Mouse (Mus musculus) forebrain, embryonic 15.5 days (tissue): Measurements from ENCODE around the gene Vps37c. TPM values are rescaled to one million over a fixed set of nuclear protein-coding genes. Genes with fewer than 3 reads are reported as not detected.

ENCODE experiments used
- ATAC-seq: fragments of 200-750 bp; cut with Nextera tagmentation; replicated peaks from 2 replicates; pipeline ENCODE4 v1.8.0; 2017; ENCODE audit warnings: mild to moderate bottlenecking, moderate TSS enrichment, moderate library complexity
- H3K27ac ChIP-seq: fragments of 300-500 bp; sonication (generic); replicated peaks from 2 replicates; pipeline ENCODE4 v1.5.1; 2015; ENCODE audit warnings: mild to moderate bottlenecking, inconsistent platforms
- H3K27me3 ChIP-seq: fragments of 300-500 bp; sonication (generic); 2 replicates; pipeline ENCODE4 v1.6.1; 2015; ENCODE audit warnings: inconsistent platforms
- H3K36me3 ChIP-seq: fragments of 300-500 bp; sonication (generic); 2 replicates; pipeline ENCODE4 v1.6.1; 2015; ENCODE audit warnings: mild to moderate bottlenecking, inconsistent platforms
- H3K4me1 ChIP-seq: fragments of 300-500 bp; sonication (generic); 2 replicates; pipeline ENCODE4 v1.6.1; 2015; ENCODE audit warnings: inconsistent platforms
- H3K4me2 ChIP-seq: fragments of 300-500 bp; sonication (generic); replicated peaks from 2 replicates; pipeline ENCODE4 v1.6.1; 2015; ENCODE audit warnings: mild to moderate bottlenecking, inconsistent platforms
- H3K4me3 ChIP-seq: fragments of 300-500 bp; sonication (generic); 2 replicates; pipeline ENCODE4 v1.5.1; 2015; ENCODE audit warnings: mild to moderate bottlenecking, inconsistent platforms
- H3K9ac ChIP-seq: fragments of 300-500 bp; sonication (generic); replicated peaks from 2 replicates; pipeline ENCODE4 v1.6.1; 2015; ENCODE audit warnings: mild to moderate bottlenecking, inconsistent platforms
- H3K9me3 ChIP-seq: fragments of 300-500 bp; sonication (generic); 2 replicates; pipeline ENCODE4 v1.6.1; 2016; ENCODE audit warnings: inconsistent platforms
- WGBS: fragments of 180-500 bp; shearing (Covaris S2); methylation state at CpG from one replicate; pipeline ENCODE4 v1.1.7; 2015; ENCODE audit warnings: mixed read lengths; 5-methylcytosine and 5-hydroxymethylcytosine counted together
- polyA plus RNA-seq: library from polyadenylated mRNA; unstranded; fragments of >200 nt; fragmentation: Nextera tagmentation; extraction: Ambion mirVana; gene quantifications from 2 replicates; pipeline ENCODE4 v1.2.1, GENCODE M21; 2015

Gene Vps37c
- polyA plus RNA-seq, 1 experiment from 2014 or later: 39.3 TPM

DNA sequence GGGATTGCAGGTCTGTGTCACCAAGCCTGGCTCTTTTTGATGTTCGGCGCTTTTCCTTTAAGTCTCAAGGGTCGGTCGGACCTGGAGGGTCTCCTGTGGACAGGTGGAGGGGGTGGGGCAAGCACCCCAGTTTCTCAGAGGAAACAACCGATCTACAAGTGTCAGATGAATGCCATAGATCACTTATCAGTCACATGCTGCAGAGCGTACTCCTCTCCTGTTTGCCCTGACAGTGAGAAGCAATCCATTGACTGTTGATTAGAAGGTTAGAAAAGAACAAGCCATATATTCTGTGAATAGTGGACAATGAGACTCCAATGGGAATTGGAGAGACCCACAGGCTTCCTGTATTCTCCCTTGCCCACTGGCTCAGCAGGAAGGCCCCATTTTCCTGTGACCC lies 61.6 kb downstream of the Vps37c start:
- no peak overlapping the region for H3K4me3 ChIP-seq
- no peak overlapping the region for H3K27ac ChIP-seq
- no peaks in the 10 kb centered on the region for H3K36me3 ChIP-seq
- H3K4me1 ChIP-seq: no peaks in the 10 kb centered on the region
- no peaks in the 10 kb centered on the region for H3K27me3 ChIP-seq
- 92% methylated on average over 6 of the region's 6 CpGs for WGBS
- no peak for ATAC-seq
- no peak overlapping the region for H3K9ac ChIP-seq
- H3K9me3 ChIP-seq: no peaks in the 10 kb centered on the region
- no peak overlapping the region for H3K4me2 ChIP-seq

DNA sequence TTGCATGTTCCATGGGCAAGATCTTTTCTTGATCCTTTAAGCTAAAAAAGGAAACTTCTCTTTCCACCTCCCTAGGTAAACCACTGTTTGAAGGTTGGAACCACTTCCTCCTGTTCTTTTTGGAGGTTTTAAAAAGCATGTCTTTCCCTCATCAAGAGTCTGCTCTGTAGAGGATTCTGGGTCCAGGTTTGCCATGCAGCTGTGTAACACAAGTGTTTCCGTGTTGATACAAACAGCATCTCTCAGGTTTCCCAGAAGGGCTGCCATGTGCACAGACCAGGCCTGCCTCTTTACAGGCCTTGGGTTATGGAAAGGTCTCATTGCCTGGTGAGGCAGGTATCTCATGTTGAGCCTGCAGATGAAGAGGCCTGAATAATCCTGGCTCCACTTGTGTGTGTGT lies 63.1 kb downstream of the Vps37c start:
- no peak for ATAC-seq
- Histone ChIP-seq H3K4me3 (no peak overlapping the region), H3K4me2 (no peak overlapping the region), H3K9me3 (no peaks in the 10 kb centered on the region), H3K4me1 (no peaks in the 10 kb centered on the region), H3K9ac (no peak overlapping the region), H3K36me3 (no peaks in the 10 kb centered on the region), H3K27ac (no peak overlapping the region), H3K27me3 (no peaks in the 10 kb centered on the region)
- 88% methylated on average over 1 of the region's 1 CpGs for WGBS

DNA sequence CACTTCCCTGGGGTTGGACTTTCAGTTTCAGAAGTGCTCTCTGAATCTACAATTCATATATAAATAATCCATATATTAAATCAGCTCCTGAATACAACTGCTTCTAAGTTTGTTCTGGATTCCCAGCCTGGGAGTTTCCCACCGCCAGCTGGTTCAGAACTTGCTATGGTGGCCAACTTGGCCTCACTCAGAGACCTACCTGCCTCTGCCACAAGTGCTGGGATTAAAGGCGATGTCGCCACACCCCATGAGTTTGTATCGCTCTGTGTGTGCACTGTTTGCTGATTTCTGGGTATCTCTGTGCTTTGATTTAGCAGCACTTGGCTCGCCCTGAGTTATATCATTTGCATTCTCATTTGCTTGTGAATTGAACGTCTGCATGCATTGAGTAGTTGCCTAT lies 63.6 kb downstream of the Vps37c start:
- Histone ChIP-seq H3K36me3 (no peaks in the 10 kb centered on the region), H3K9me3 (no peaks in the 10 kb centered on the region), H3K4me2 (no peak overlapping the region), H3K27ac (no peak overlapping the region), H3K27me3 (no peaks in the 10 kb centered on the region), H3K4me1 (no peaks in the 10 kb centered on the region), H3K4me3 (no peak overlapping the region), H3K9ac (no peak overlapping the region)
- no peak for ATAC-seq
- 80% methylated on average over 6 of the region's 6 CpGs for WGBS

DNA sequence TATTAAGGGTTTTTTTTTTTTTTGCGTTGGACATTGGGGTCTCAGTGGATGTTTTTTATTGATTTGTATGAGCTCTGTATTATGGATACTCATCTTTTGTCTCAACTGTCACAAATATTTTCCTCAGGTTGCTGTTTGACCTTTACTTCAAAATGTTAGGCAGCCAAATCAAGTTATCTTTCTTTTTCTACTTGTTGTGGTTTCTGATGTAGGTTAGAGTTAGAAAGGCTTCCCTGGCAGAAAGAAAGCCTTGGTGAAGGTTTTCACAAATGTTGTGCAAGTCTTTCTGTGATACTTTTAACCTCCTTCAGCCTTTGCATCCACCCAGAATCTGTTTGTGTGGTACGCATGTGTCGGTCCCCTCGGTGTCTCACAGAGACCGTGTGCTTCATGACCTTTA lies 64.1 kb downstream of the Vps37c start:
- Histone ChIP-seq H3K4me3 (no peak overlapping the region), H3K36me3 (no peaks in the 10 kb centered on the region), H3K9ac (no peak overlapping the region), H3K27me3 (no peaks in the 10 kb centered on the region), H3K27ac (no peak overlapping the region), H3K4me1 (no peaks in the 10 kb centered on the region), H3K4me2 (no peak overlapping the region), H3K9me3 (no peaks in the 10 kb centered on the region)
- WGBS: 94% methylated on average over 5 of the region's 5 CpGs
- ATAC-seq: no peak

DNA sequence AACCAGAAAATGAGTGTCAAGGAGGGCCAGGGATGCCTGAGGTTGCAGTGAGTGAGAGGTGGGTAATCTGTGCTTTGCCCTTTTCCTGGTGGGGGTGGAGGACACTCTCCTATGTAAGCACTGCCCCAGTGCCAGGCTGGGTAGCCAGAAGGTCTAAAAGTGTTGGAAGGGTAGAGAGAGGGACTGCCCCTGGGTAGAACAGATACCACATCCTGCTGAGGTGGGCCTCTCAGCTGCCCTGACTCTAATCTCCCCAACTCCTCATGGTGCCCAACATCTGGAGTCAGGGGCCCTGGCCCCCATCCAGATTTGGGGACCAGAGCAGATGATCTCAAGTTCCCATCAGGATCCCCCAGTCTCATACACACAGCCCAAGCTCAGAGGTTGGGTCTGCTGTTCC lies 68.6 kb downstream of the Vps37c start:
- Histone ChIP-seq H3K9ac (no peak overlapping the region), H3K4me3 (no peak overlapping the region), H3K27me3 (no peaks in the 10 kb centered on the region), H3K27ac (no peak overlapping the region), H3K9me3 (no peaks in the 10 kb centered on the region), H3K4me1 (no peaks in the 10 kb centered on the region), H3K4me2 (no peak overlapping the region), H3K36me3 (no peaks in the 10 kb centered on the region)
- ATAC-seq: no peak

DNA sequence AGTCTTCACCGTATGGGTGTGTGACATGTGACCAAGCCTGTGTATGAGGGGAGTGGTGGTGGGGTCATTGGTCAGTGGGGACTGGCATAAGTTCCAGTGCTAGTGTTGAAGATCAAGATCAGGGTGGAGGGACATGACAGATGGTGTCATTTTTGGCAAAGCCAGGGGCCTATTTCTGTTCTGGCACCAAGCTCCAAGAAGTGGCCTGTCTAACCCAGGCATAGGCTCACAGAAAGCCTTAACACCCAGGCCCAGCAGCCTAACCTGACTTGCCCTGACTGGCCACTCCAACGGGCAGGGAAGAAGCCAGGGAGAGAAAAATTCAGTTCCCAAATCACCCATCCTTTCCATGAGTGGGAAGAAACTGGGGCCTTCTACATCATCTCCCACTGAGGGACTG lies 69.0 kb downstream of the Vps37c start:
- WGBS: 79% methylated on average over 2 of the region's 2 CpGs
- Histone ChIP-seq H3K27me3 (no peaks in the 10 kb centered on the region), H3K9me3 (no peaks in the 10 kb centered on the region), H3K36me3 (no peaks in the 10 kb centered on the region), H3K27ac (no peak overlapping the region), H3K9ac (no peak overlapping the region), H3K4me2 (no peak overlapping the region), H3K4me1 (no peaks in the 10 kb centered on the region), H3K4me3 (no peak overlapping the region)
- ATAC-seq: no peak

DNA sequence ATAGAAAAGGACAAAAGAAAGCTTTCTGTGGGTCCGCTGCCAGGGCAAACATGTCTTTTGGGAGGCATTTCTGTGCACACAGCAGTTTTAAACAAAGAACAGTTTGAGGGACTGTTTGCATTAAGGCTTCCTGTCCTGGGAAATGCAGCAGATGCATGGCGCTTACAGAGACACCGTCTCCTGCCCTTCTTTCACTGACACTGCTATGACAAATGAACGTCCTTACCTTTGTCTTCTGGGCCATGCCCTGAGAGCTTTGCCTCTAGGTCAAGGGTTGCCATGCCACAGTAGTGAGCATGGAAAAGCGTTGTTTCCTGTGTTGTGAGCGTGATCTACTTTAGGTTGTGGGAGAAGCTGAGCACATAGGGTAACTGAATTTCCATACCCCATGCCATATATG lies 70.2 kb downstream of the Vps37c start:
- Histone ChIP-seq H3K27ac (no peak overlapping the region), H3K4me1 (no peaks in the 10 kb centered on the region)
- 71% methylated on average over 6 of the region's 6 CpGs for WGBS

DNA sequence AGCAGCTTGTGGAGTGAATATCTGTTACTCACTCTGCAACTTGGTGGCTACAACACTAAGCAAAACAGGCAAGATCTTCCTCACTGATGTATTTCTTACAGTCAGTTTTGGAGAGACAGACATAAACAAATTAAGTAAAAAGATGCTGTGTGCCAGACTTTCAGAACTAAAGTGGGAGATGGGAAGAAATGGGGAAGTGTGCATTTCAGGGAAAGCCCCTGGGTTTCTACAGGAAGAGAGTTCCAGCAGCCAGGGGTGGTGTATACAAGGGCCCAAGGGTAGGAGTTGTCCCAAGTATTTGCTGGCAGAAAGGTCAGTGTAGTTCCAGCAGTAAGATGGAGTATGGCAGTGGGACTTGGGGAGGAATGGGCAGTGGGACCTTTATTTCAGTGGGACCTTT lies 71.0 kb downstream of the Vps37c start:
- no peak overlapping the region for H3K4me3 ChIP-seq
- H3K9ac ChIP-seq: no peak overlapping the region
- H3K27ac ChIP-seq: no peak overlapping the region
- H3K36me3 ChIP-seq: no peaks in the 10 kb centered on the region
- no peaks in the 10 kb centered on the region for H3K9me3 ChIP-seq
- no peak overlapping the region for H3K4me2 ChIP-seq
- H3K4me1 ChIP-seq: no peaks in the 10 kb centered on the region
- ATAC-seq: no peak
- H3K27me3 ChIP-seq: no peaks in the 10 kb centered on the region

More for the DNA sequence above, 70.2 kb downstream of the Vps37c start:
- H3K36me3 ChIP-seq: no peaks in the 10 kb centered on the region
- no peak overlapping the region for H3K4me2 ChIP-seq
- ATAC-seq: no peak
- no peak overlapping the region for H3K4me3 ChIP-seq
- no peak overlapping the region for H3K9ac ChIP-seq
- H3K9me3 ChIP-seq: no peaks in the 10 kb centered on the region
- H3K27me3 ChIP-seq: no peaks in the 10 kb centered on the region

DNA sequence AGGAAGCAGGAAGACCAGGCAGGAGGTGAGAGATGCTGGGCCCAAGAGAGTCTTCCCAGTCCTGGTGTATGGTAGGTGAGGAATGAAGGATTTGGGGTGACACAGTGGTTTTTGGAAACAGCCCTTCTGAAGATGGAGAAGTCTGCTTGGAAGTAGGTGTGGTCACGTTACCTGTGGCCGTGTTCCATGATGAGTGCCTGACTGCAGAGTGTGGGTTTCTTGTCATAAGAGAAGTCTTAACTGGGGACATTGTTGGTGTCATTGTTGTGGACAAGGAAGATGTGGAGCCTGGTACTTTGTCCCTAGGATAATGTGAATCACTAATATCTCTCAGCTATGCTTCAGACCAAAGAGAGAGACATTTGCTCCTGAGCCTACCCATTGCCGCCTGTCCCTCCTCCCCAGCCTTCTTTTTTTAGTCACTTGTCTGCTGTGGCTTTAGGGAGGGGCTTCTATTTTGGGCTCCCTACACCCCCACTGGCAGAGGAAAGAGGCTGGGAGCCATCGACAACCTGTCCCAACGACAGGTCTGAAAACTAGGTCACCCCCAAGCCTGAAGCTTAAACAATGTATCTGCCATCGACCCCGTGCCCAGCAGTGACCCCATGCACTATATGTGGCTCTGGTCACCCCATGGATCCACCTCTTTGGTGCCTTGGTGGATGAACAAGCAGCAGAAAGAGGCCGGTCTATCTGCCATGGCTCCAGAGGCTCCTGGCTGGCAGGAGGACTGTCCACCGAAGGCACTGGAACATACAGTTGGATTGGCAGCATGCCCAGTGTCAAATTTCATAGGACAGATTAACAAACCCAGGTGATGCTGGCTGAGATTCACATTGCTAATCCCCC lies 71.7 kb downstream of the Vps37c start:
- no peak overlapping the region for H3K9ac ChIP-seq
- no peaks in the 10 kb centered on the region for H3K9me3 ChIP-seq
- no peak overlapping the region for H3K4me3 ChIP-seq
- 89% methylated on average over 9 of the region's 9 CpGs for WGBS
- H3K27ac ChIP-seq: no peak overlapping the region
- no peak for ATAC-seq
- no peaks in the 10 kb centered on the region for H3K36me3 ChIP-seq
- H3K4me1 ChIP-seq: no peaks in the 10 kb centered on the region
- H3K27me3 ChIP-seq: no peaks in the 10 kb centered on the region
- H3K4me2 ChIP-seq: no peak overlapping the region

DNA sequence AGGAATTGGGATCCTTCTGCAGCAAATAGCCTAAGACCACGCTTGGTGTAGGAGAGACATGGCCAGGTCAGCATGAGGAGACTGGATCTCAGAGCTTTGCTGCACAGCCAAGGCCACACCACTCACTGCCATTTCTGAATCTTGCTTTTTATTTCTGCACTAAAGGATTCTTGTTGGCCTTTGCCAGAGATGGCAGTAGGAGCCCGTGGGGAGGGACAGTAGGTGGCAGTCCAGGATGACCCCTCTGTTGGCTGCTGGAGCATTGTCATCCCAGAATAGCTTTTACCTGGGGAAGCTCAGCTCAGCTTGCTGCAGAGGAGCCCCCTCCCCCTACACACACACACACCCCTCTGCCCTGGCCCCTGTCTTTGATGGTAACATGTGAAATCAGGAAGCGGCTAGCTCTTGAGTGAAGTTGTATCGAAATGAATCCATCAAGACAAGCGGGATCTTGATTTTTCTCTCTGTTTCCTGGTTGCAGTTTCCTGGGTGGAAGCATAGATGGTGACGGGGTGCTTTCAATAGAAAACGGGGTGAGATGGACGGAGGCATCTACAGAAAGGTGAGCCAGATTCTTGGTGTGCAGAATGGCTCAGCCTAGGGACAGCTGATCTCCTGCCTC lies 73.4 kb downstream of the Vps37c start:
- no peak overlapping the region for H3K4me3 ChIP-seq
- WGBS: 87% methylated on average over 8 of the region's 8 CpGs
- no peaks in the 10 kb centered on the region for H3K9me3 ChIP-seq
- H3K36me3 ChIP-seq: no peaks in the 10 kb centered on the region
- no peaks in the 10 kb centered on the region for H3K27me3 ChIP-seq
- no peak overlapping the region for H3K27ac ChIP-seq
- no peak for ATAC-seq
- no peaks in the 10 kb centered on the region for H3K4me1 ChIP-seq
- no peak overlapping the region for H3K9ac ChIP-seq
- H3K4me2 ChIP-seq: no peak overlapping the region

DNA sequence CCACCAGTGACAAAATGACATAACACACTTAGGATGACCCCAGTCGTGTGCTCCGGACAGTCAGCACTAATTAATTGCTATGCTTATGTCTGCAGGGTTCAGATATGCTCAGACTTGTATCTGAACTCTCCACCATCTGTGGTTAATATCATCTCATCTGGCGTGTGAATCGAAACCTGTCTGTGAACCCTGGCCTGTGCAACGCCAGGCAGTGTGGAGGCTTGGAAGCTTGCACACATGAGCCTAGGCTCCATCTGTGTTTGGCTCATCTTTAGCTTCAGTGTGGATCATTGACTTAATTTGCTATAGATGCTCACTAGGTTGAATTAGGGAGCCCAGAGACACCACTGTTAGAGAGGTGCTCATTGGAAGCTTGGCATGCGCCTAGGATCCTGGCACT lies 73.9 kb downstream of the Vps37c start:
- no peak for ATAC-seq
- Histone ChIP-seq H3K27me3 (no peaks in the 10 kb centered on the region), H3K9me3 (no peaks in the 10 kb centered on the region), H3K36me3 (no peaks in the 10 kb centered on the region), H3K9ac (no peak overlapping the region), H3K4me2 (no peak overlapping the region), H3K4me1 (no peaks in the 10 kb centered on the region), H3K27ac (no peak overlapping the region), H3K4me3 (no peak overlapping the region)
- 81% methylated on average over 6 of the region's 6 CpGs for WGBS

DNA sequence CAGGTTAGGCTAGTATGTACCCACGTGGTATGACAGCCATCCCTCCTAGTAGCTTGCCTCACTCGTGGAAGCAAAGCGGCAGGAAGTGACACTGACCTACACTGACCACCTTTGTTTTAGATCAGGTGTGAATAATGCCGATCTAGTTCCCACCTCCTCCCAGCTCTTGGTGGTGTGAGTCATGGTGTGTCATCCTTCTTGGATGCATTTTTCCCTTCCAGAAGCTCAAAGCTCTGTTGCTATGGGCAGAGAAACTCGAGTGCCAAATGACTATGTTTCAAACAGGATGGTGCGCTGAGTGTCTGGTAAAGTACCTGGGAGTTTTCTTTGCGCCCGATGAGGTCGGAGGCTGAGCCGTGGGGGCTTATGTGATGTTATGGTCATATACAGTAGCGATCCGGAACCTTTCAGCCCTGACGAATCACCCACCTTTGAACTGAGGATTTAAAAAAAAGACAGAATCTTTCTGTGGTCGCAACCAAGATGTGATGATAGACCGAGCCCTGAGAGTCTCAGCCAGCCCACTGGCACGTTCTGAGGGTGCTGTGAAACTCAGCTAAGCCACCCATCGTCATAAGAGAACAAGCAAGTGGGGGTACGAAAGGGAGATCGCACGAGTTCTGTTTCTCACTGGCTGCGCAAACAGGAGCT lies 75.0 kb downstream of the Vps37c start:
- no peak overlapping the region for H3K4me3 ChIP-seq
- no peak overlapping the region for H3K9ac ChIP-seq
- H3K27ac ChIP-seq: no peak overlapping the region
- H3K9me3 ChIP-seq: no peaks in the 10 kb centered on the region
- H3K4me2 ChIP-seq: no peak overlapping the region
- H3K36me3 ChIP-seq: no peaks in the 10 kb centered on the region
- 84% methylated on average over 21 of the region's 21 CpGs for WGBS
- H3K4me1 ChIP-seq: no peaks in the 10 kb centered on the region
- no peak for ATAC-seq
- H3K27me3 ChIP-seq: no peaks in the 10 kb centered on the region
